Mouse (Mus musculus) limb, embryonic 15.5 days (tissue): ENCODE data around the gene Pcnx2. TPM values are rescaled to one million over a fixed set of nuclear protein-coding genes. Genes with fewer than 3 reads are reported as not detected.

ENCODE experiments used
- ATAC-seq: fragments of 200-750 bp; cut with Nextera tagmentation; 2 replicates; pipeline ENCODE4 v1.8.0; 2017; ENCODE audit warnings: low read depth, moderate TSS enrichment; ENCODE audit not compliant: insufficient number of reproducible peaks, low FRiP score, low TSS enrichment
- H3K27ac ChIP-seq: fragments of 300-500 bp; sonication (generic); 2 replicates; pipeline ENCODE4 v1.5.1; 2015; ENCODE audit warnings: moderate library complexity, mild to moderate bottlenecking, inconsistent platforms
- H3K27me3 ChIP-seq: fragments of 300-500 bp; sonication (generic); 2 replicates; pipeline ENCODE4 v1.6.1; 2015; ENCODE audit warnings: inconsistent platforms
- H3K36me3 ChIP-seq: fragments of 300-500 bp; sonication (generic); 2 replicates; pipeline ENCODE4 v1.6.1; 2015; ENCODE audit warnings: inconsistent platforms
- H3K4me1 ChIP-seq: fragments of 300-500 bp; sonication (generic); 2 replicates; pipeline ENCODE4 v1.6.1; 2015; ENCODE audit warnings: inconsistent platforms
- H3K4me2 ChIP-seq: fragments of 300-500 bp; sonication (generic); 2 replicates; pipeline ENCODE4 v1.6.1; 2015; ENCODE audit warnings: mild to moderate bottlenecking, inconsistent platforms
- H3K4me3 ChIP-seq: fragments of 300-500 bp; sonication (generic); 2 replicates; pipeline ENCODE4 v1.5.1; 2015; ENCODE audit warnings: mild to moderate bottlenecking, inconsistent platforms
- H3K9ac ChIP-seq: fragments of 300-500 bp; sonication (generic); 2 replicates; pipeline ENCODE4 v1.6.1; 2015; ENCODE audit warnings: inconsistent platforms
- H3K9me3 ChIP-seq: fragments of 300-500 bp; sonication (generic); 2 replicates; pipeline ENCODE4 v1.6.1; 2016; ENCODE audit warnings: inconsistent platforms
- WGBS: fragments of 180-500 bp; shearing (Covaris S2); methylation state at CpG from one replicate; pipeline ENCODE4 v1.1.7; 2015; 5-methylcytosine and 5-hydroxymethylcytosine counted together
- polyA plus RNA-seq: library from polyadenylated mRNA; unstranded; fragments of >200 nt; fragmentation: Nextera tagmentation; extraction: Ambion mirVana; gene quantifications from 2 replicates; pipeline ENCODE4 v1.2.1, GENCODE M21; 2015

Gene Pcnx2
- polyA plus RNA-seq, 1 experiment from 2014 or later = 0.70 TPM

- no peak overlapping the region for H3K9ac ChIP-seq
- H3K4me1 ChIP-seq = peaks cover 15% of the 10 kb centered on the region
- H3K36me3 ChIP-seq = no peaks in the 10 kb centered on the region
- H3K4me2 ChIP-seq = no peak overlapping the region
- H3K27ac ChIP-seq = no peak overlapping the region
- no peak overlapping the region for H3K4me3 ChIP-seq
- ATAC-seq = no peak
- no peaks in the 10 kb centered on the region for H3K27me3 ChIP-seq
- no peaks in the 10 kb centered on the region for H3K9me3 ChIP-seq
- 63% methylated on average over 8 of the region's 8 CpGs for WGBS
Observed at GRCm38 (mm10) chr8:125747390-125747789, 150.7 kb downstream of the Pcnx2 start.

DNA sequence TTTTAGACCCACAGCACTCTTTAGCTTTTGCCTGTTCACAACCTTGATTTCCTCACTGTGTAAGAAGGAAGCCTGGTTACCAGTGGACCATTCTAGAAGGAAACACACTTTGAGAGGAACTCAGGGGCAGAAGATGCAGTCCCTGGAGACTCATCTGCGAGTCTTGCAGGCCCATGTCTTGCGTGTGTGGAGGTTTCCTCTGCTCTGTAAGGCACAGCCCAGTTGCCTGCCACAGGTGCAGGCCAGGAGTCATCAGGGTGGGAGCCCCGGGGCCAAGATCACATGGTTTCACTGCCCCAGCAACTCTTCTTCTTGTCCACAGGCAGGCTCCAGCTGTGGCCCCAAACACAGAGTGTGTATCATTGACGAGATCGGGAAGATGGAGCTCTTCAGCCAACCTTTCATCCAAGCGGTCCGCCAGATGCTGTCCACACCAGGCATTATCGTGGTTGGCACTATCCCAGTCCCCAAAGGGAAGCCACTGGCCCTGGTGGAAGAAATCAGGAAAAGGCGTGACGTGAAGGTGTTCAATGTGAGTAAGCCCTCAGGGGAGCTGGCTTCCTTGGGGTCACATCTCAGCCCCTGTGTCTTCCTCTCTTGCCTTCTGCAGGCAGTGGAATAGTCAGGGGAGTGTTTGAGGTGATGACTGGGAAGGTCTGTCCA is 153.1 kb downstream of the Pcnx2 start:
- H3K4me2 ChIP-seq = no peak overlapping the region
- H3K27ac ChIP-seq = no peak overlapping the region
- H3K27me3 ChIP-seq = no peaks in the 10 kb centered on the region
- 85% methylated on average over 10 of the region's 10 CpGs for WGBS
- peaks cover 12% of the 10 kb centered on the region; the same call in 1 of the 2 replicates for H3K4me1 ChIP-seq
- H3K4me3 ChIP-seq = no peak overlapping the region
- H3K9me3 ChIP-seq = no peaks in the 10 kb centered on the region
- no peak for ATAC-seq
- 0 out of 2 replicates have a peak, but pooled peaks cover 3% of the 10 kb centered on the region for H3K36me3 ChIP-seq
- H3K9ac ChIP-seq = no peak overlapping the region

DNA sequence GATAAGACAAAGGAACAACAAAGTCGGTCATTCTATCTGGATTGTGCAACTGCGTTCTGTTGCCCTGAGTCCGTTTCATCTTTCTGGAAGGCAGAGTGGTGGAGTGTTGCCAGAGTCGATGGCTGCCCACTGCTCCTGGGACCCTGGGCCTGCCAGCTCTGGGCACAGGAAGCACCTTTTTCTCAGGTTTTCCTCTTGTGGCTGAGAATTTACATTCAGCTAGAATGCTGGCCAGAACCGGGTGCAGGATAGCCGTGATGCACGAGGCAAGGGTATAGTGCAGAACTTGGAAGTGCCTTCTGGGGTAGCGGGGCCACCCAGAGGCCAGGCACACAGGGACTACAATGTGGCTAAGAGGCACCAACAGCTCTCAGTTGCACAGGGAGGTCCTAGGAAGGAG is 155.7 kb downstream of the Pcnx2 start:
- Histone ChIP-seq H3K4me1 (peaks cover 14% of the 10 kb centered on the region; the same call in 1 of the 2 replicates), H3K36me3 (peaks cover 11% of the 10 kb centered on the region), H3K27me3 (no peaks in the 10 kb centered on the region), H3K9ac (no peak overlapping the region), H3K27ac (no peak overlapping the region), H3K9me3 (no peaks in the 10 kb centered on the region), H3K4me2 (no peak overlapping the region), H3K4me3 (no peak overlapping the region)
- ATAC-seq = no peak
- 81% methylated on average over 8 of the region's 8 CpGs for WGBS

DNA sequence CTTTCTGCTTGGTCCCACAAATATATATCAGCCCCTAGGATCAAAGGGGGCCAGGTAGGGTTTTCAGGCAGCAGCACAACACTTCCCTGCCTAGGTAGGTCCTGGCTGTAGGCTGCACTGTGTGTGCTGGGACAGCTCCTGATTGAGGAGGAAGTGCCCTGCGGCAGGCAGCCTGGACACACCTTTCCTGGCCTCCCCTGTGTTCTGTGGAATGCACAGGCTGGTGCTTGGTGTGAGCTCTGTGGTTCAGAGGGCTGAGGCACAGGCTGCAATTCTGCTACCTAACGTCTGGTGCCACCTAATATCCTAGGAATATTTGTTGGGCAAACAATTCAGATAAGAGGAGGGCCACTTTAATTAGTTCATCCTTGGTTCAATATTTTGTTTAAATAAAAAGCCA is 156.3 kb downstream of the Pcnx2 start:
- H3K9ac ChIP-seq = no peak overlapping the region
- peaks cover 11% of the 10 kb centered on the region for H3K36me3 ChIP-seq
- peaks cover 11% of the 10 kb centered on the region; the same call in 1 of the 2 replicates for H3K4me1 ChIP-seq
- no peak overlapping the region for H3K4me3 ChIP-seq
- H3K27me3 ChIP-seq = no peaks in the 10 kb centered on the region
- H3K9me3 ChIP-seq = no peaks in the 10 kb centered on the region
- no peak overlapping the region for H3K4me2 ChIP-seq
- WGBS = 25% methylated on average over 2 of the region's 2 CpGs
- ATAC-seq = no peak
- no peak overlapping the region for H3K27ac ChIP-seq

GRCm38 (mm10) chr8:125741377-125741776 is 156.7 kb downstream of the Pcnx2 start:
- Histone ChIP-seq H3K4me2 (no peak overlapping the region), H3K27me3 (no peaks in the 10 kb centered on the region), H3K9ac (no peak overlapping the region), H3K4me3 (no peak overlapping the region), H3K4me1 (peaks cover 11% of the 10 kb centered on the region; the same call in 1 of the 2 replicates), H3K27ac (no peak overlapping the region), H3K36me3 (peaks cover 11% of the 10 kb centered on the region), H3K9me3 (no peaks in the 10 kb centered on the region)
- ATAC-seq = no peak
- WGBS = 70% methylated on average over 5 of the region's 5 CpGs

DNA sequence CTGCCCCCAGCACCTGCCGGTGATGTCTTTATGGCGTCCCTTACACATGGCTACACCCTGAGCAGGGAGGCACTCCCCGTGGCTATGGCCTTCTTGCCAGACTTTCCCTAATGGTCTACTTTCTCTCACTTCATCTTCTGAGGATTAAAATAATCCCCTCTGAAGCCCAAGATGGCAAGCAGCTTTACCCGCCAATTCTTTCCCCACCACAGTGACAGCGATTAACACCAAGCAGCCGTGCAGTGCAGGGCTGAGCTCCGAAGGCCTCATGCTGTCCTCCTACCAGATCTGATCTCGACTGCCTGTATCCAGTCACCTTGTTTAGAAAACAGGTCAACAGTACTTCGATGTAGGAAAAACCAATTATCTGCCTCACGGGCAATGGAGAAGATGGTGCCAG is 157.5 kb downstream of the Pcnx2 start:
- H3K27me3 ChIP-seq = no peaks in the 10 kb centered on the region
- no peak overlapping the region for H3K9ac ChIP-seq
- no peak for ATAC-seq
- WGBS = 78% methylated on average over 10 of the region's 10 CpGs
- H3K27ac ChIP-seq = no peak overlapping the region
- peaks cover 11% of the 10 kb centered on the region for H3K36me3 ChIP-seq
- H3K4me3 ChIP-seq = no peak overlapping the region
- no peak overlapping the region for H3K4me2 ChIP-seq
- H3K9me3 ChIP-seq = no peaks in the 10 kb centered on the region
- peaks cover 14% of the 10 kb centered on the region for H3K4me1 ChIP-seq

- H3K27ac ChIP-seq = no peak overlapping the region
- H3K4me3 ChIP-seq = no peak overlapping the region
- peaks cover 11% of the 10 kb centered on the region for H3K36me3 ChIP-seq
- 75% methylated on average over 4 of the region's 4 CpGs for WGBS
- no peak for ATAC-seq
- H3K4me2 ChIP-seq = no peak overlapping the region
- no peaks in the 10 kb centered on the region for H3K27me3 ChIP-seq
- no peak overlapping the region for H3K9ac ChIP-seq
- H3K9me3 ChIP-seq = no peaks in the 10 kb centered on the region
- H3K4me1 ChIP-seq = peaks cover 25% of the 10 kb centered on the region
Observed at GRCm38 (mm10) chr8:125738956-125739355, 159.2 kb downstream of the Pcnx2 start.

- H3K4me1 ChIP-seq = peaks cover 21% of the 10 kb centered on the region
- no peaks in the 10 kb centered on the region; the same call in 1 of the 2 replicates for H3K36me3 ChIP-seq
- H3K4me3 ChIP-seq = peak overlapping the region; percentile 73
- 5% methylated on average over 49 of the region's 52 CpGs for WGBS
- peak; percentile 84 for ATAC-seq
- no peaks in the 10 kb centered on the region for H3K27me3 ChIP-seq
- peak overlapping the region; percentile 70 for H3K9ac ChIP-seq
- H3K4me2 ChIP-seq = peak overlapping the region; percentile 75
- no peaks in the 10 kb centered on the region for H3K9me3 ChIP-seq
- peak overlapping the region; percentile 63 for H3K27ac ChIP-seq
Observed at GRCm38 (mm10) chr8:125733964-125734956, 163.9 kb downstream of the Pcnx2 start.

DNA sequence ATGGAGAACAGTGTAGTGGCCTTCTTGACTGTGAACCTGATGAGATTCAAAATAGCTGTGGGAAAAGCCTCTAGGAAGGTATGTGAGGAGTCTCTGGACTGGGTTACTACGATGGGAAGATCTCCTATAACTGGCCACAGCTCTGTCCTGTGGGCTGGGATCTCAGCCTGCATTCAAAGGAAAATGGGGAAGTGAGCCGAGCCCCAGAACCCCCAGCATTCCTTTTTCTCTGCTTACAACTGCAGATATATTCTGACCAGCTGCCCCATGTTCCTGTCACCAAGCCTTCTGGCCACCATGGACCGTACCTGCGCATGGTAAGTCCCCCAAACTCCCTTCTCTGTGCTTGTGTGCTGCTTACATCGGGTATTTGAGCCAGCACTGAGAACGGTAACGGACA is 168.4 kb downstream of the Pcnx2 start, which contains the start of gene Ntpcr:
TSS of gene Ntpcr (plus strand) at position 218 of the 400 bp plus-strand sequence.
- Histone ChIP-seq H3K4me1 (peaks cover 8% of the 10 kb centered on the region), H3K9me3 (no peaks in the 10 kb centered on the region), H3K4me2 (no peak within 1 kb of the TSS), H3K36me3 (no peaks in the 10 kb centered on the region), H3K27me3 (no peaks in the 10 kb centered on the region), H3K27ac (no peak within 1 kb of the TSS), H3K4me3 (no peak within 1 kb of the TSS), H3K9ac (no peak within 1 kb of the TSS)
- no peak for ATAC-seq
- WGBS = 72% methylated on average over 7 of the region's 7 CpGs

DNA sequence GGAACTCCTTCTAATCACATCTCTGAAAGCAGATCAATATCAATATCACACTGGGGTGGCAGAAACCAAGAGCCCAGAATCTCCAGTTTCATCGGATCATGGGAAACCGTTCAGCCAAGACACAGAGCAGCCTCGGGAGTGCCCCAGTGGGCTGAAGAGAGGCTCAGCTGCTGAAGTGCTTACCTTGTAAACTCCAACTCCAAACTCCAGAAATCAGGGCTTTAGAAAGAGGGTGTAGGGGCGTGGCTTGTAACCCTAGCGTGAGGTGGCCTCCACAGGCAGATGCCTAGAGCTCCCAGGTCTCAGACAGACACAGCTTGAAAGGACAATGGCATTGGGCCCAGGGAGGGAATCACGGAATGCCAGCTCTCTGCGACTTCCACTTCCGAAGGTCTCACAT is 170.3 kb downstream of the Pcnx2 start:
- Histone ChIP-seq H3K4me3 (no peak overlapping the region), H3K4me1 (0 out of 2 replicates have a peak, but pooled peaks cover 2% of the 10 kb centered on the region), H3K36me3 (no peaks in the 10 kb centered on the region), H3K4me2 (no peak overlapping the region), H3K27me3 (no peaks in the 10 kb centered on the region), H3K27ac (no peak overlapping the region), H3K9me3 (no peaks in the 10 kb centered on the region), H3K9ac (no peak overlapping the region)
- no peak for ATAC-seq
- 45% methylated on average over 8 of the region's 8 CpGs for WGBS

DNA sequence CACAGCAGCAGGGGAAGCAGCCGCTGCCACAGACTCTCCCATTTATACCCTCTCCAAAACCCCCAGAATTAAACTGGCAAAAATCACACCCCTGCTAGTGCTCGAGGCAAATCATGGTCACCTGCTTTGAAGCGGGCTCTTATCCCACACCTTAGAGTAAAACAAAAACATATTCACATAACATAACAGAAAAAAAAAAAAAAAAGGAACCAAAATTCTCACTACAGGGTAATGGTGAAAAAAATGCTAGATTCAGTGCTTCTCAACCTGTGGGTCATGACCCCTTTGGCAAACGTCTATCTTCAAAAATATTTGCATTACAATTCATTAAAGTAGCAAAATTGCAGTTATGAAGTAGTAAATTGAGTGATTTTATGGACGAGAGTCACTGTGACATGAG is 171.1 kb downstream of the Pcnx2 start:
- H3K4me1 ChIP-seq = peaks cover 8% of the 10 kb centered on the region; the same call in 1 of the 2 replicates
- H3K9me3 ChIP-seq = no peaks in the 10 kb centered on the region
- H3K4me2 ChIP-seq = no peak overlapping the region
- H3K27me3 ChIP-seq = no peaks in the 10 kb centered on the region
- 64% methylated on average over 5 of the region's 5 CpGs for WGBS
- no peak overlapping the region for H3K4me3 ChIP-seq
- no peak overlapping the region for H3K9ac ChIP-seq
- no peak for ATAC-seq
- no peaks in the 10 kb centered on the region for H3K36me3 ChIP-seq
- no peak overlapping the region; the same call in 1 of the 2 replicates for H3K27ac ChIP-seq

DNA sequence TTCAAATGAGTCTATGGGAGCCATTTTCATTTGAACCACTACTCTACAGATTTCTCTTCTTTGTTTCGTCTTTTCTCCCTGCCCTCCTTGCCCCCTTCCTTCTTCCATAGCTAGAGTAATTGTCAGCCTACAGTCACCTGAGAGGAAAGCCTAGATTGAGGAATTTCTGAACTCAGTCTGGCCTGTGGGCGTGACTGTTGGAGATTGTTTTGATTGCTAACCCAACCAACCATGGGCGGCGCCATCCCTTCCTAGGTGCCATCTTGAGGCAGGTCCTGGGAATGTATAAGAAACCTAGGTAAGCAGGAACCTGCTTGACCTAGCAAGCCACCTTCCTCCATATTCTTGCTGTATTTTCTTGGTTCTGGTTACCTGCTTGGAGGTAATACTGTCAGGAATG is 172.0 kb downstream of the Pcnx2 start:
- H3K27ac ChIP-seq = no peak overlapping the region
- no peak overlapping the region for H3K9ac ChIP-seq
- no peak overlapping the region for H3K4me3 ChIP-seq
- no peaks in the 10 kb centered on the region for H3K27me3 ChIP-seq
- WGBS = 93% methylated on average over 4 of the region's 4 CpGs
- ATAC-seq = no peak
- no peak overlapping the region for H3K4me2 ChIP-seq
- no peaks in the 10 kb centered on the region for H3K36me3 ChIP-seq
- no peaks in the 10 kb centered on the region for H3K9me3 ChIP-seq
- H3K4me1 ChIP-seq = peaks cover 8% of the 10 kb centered on the region; the same call in 1 of the 2 replicates
